ENCODE assay signal across 15 mouse cellular contexts in the genomic region with DNA sequence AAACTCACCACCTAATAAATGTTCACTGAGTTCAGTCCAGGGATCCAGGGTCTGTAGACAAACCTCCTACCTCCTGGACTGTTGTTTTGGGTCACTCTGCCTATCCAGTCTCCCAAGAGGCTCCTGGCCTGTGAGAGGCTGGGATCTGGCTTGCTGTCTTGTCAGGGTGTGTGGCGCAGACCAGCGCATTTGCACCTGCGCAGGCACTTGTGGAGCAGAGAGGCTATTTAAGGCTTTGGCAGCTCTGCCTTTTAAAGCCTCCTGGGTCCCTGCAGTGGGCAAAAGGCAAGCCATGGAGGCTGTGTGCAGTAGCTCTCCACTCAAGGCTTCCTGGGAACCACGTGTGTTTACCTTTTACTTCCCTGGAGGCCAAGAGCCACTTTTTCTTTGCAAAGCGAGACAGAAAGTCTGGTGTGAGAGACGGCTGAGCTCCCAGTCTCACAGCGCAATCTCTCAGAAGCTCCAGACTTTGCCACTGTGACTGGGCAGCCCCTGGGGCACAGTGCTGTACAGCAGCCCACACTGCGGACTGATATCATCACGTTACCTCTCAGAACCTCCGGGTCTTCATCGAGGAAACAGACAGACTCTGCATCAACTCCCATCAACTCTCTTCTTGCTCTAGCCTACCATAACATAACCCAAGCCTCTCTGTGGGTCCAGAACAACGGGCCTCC. TPM values are rescaled to one million over a fixed set of nuclear protein-coding genes. Genes with fewer than 3 reads are reported as not detected.
DNase-seq lines count a peak whose midpoint lies in the region; ATAC-seq and TF ChIP-seq lines count a peak whose summit lies in the region.
"Had no signal": no experiment of that assay in that cellular context is flagged by ENCODE, and none has a peak within 500 bp of the region (broad histone marks: within the 10 kb centered on the region; RNA-seq: fewer than 3 reads in every experiment).

No protein-coding gene starts in this region.

- no peak overlapping the region for H3K4me2 ChIP-seq in embryonic facial prominence, embryonic 12.5 days (replicated peaks)
- H3K4me2 ChIP-seq in heart, postnatal 0 days (ENCODE audit: low read depth, low read length), result no peak overlapping the region
- H3K4me2 ChIP-seq: hindbrain, embryonic 14.5 days; liver, embryonic 15.5 days had no signal

- H3K36me3 ChIP-seq in embryonic facial prominence, embryonic 12.5 days, result no peaks in the 10 kb centered on the region
- H3K36me3 ChIP-seq in heart, postnatal 0 days (replicated peaks; ENCODE audit: control insufficient read depth, insufficient read depth, low read length), result no peaks in the 10 kb centered on the region
- H3K36me3 ChIP-seq: liver, embryonic 15.5 days had no signal

- WGBS in embryonic facial prominence, embryonic 12.5 days, result 71% methylated on average over 12 of the region's 12 CpGs
- WGBS in heart, postnatal 0 days, result 46% methylated on average over 12 of the region's 12 CpGs

- no peak; the same call in 1 of the 2 replicates for ATAC-seq in embryonic facial prominence, embryonic 12.5 days (ENCODE audit: insufficient number of reproducible peaks, insufficient read depth, low FRiP score, low TSS enrichment)
- peak; percentile 62 for ATAC-seq in heart, postnatal 0 days (ENCODE audit: insufficient read depth, low read depth)
- ATAC-seq: forebrain, embryonic 14.5 days had no signal

- H3K4me1 ChIP-seq in embryonic facial prominence, embryonic 12.5 days, result peaks cover 12% of the 10 kb centered on the region; the same call in 1 of the 2 replicates
- H3K4me1 ChIP-seq in heart, postnatal 0 days (ENCODE audit: control insufficient read depth, insufficient read depth), result peaks cover 45% of the 10 kb centered on the region

- no peak for TF ChIP-seq EP300 in heart, postnatal 0 days (IDR thresholded peaks at IDR 0.05; ENCODE audit: low read depth)

- peak; percentile 61 for DNase-seq in gastrocnemius, adult 18-20 months (ENCODE audit: low spot score)
- no peak for DNase-seq in gastrocnemius, postnatal 10 days
- DNase-seq in heart, postnatal 0 days (ENCODE audit: low spot score), result peak; percentile 54
- DNase-seq in lung, postnatal 10 days, result peak; percentile 53
- DNase-seq in right cerebral cortex, postnatal 36 days (ENCODE audit: low spot score in 2 of 2), result no peak
- no peak for DNase-seq in layer of hippocampus, adult 8-10 months (ENCODE audit: low spot score in 2 of 2)
- DNase-seq in urinary bladder, postnatal 10 days (ENCODE audit: low spot score), result no peak
- DNase-seq: cerebellum, adult 11 months had no signal

- no peak overlapping the region for H3K9ac ChIP-seq in embryonic facial prominence, embryonic 12.5 days
- no peak overlapping the region for H3K9ac ChIP-seq in heart, postnatal 0 days (replicated peaks; ENCODE audit: low read depth, low read length)
- H3K9ac ChIP-seq: hindbrain, embryonic 14.5 days; liver, embryonic 15.5 days had no signal

- H3K4me3 ChIP-seq in embryonic facial prominence, embryonic 12.5 days, result no peak overlapping the region
- no peak overlapping the region for H3K4me3 ChIP-seq in heart, postnatal 0 days (ENCODE audit: low read depth, low read length)
- H3K4me3 ChIP-seq: liver, embryonic 15.5 days had no signal

- H3K27ac ChIP-seq in embryonic facial prominence, embryonic 12.5 days, result 0 out of 2 replicates have a peak overlapping the region, but pooled peaks have one; percentile 30
- peak overlapping the region; percentile 83 for H3K27ac ChIP-seq in heart, postnatal 0 days (ENCODE audit: low read depth)
- H3K27ac ChIP-seq: hindbrain, embryonic 14.5 days; liver, embryonic 15.5 days had no signal

- H3K9me3 ChIP-seq in embryonic facial prominence, embryonic 12.5 days, result no peaks in the 10 kb centered on the region
- H3K9me3 ChIP-seq in heart, postnatal 0 days (replicated peaks; ENCODE audit: control insufficient read depth, low read length), result no peaks in the 10 kb centered on the region
- H3K9me3 ChIP-seq: liver, embryonic 15.5 days had no signal

- H3K27me3 ChIP-seq in embryonic facial prominence, embryonic 12.5 days, result no peaks in the 10 kb centered on the region
- H3K27me3 ChIP-seq in heart, postnatal 0 days (ENCODE audit: control insufficient read depth, insufficient read depth, low read length), result no peaks in the 10 kb centered on the region
- H3K27me3 ChIP-seq: liver, embryonic 15.5 days had no signal

- no peak for TF ChIP-seq CTCF in heart, postnatal 0 days (IDR thresholded peaks at IDR 0.05; ENCODE audit: low read depth)

RNA-seq across cellular contexts. Expression of gene Ninj2, which starts 55.7 kb away (rescaled TPM):
- not detected for total RNA-seq in gastrocnemius, adult 18-20 months (2021)
- total RNA-seq in gastrocnemius, postnatal 10 days (2021), result not detected
- polyA plus RNA-seq in embryonic facial prominence, embryonic 12.5 days (2016; fragmentation: Nextera tagmentation; extraction: Ambion mirVana), result not detected in 2 replicates
- total RNA-seq in heart, postnatal 0 days (2014; rRNA removed; ENCODE audit: low replicate concordance), result 27.4 TPM in 1 of 2 replicates, not detected in the other
- not detected in 2 replicates for polyA plus RNA-seq in heart, postnatal 0 days (2015; fragmentation: Nextera tagmentation; extraction: Ambion mirVana)
- 1 to 10 TPM; 1.4 to 3.1 (median 2.3) TPM for total RNA-seq in layer of hippocampus, adult 8-10 months (2022)
- total RNA-seq: adrenal gland, adult 18-20 months; MEL had no signal
- polyA plus RNA-seq: forebrain, embryonic 14.5 days; hindbrain, embryonic 14.5 days; small intestine, adult 2 months had no signal

Comparison
In these comparisons a context has a peak if more than half of its experiments do, and no peak if none do; other contexts are left out.
1. DNase-seq: peak in gastrocnemius, adult 18-20 months (single experiment), heart, postnatal 0 days (single experiment) and lung, postnatal 10 days (single experiment); none in gastrocnemius, postnatal 10 days (single experiment), right cerebral cortex, postnatal 36 days (0 of 2), layer of hippocampus, adult 8-10 months (0 of 2) and urinary bladder, postnatal 10 days (single experiment).